Mouse (Mus musculus) liver, embryonic 14.5 days (tissue): Measurements from ENCODE around the gene Pde6h. TPM values are rescaled to one million over a fixed set of nuclear protein-coding genes. Genes with fewer than 3 reads are reported as not detected.
"Not testable (repeated sequence)": the region's sequence is repeated elsewhere in the genome, so short reads cannot be mapped to it uniquely, and the experiment has no call there.

Source experiments
- ATAC-seq: fragments of 200-750 bp; cut with Nextera tagmentation; 2 replicates; pipeline ENCODE4 v1.8.0; 2017; ENCODE audit warnings: moderate number of reproducible peaks, mild to moderate bottlenecking, moderate library complexity; ENCODE audit not compliant: insufficient read depth
- DNase-seq, 3 experiments: peaks; one replicate each; pipeline ENCODE4 v3.0.0-alpha.2; 2012 to 2013; ENCODE audit warnings: low read depth in 3 of 3, low spot score in 3 of 3
- H3K27ac ChIP-seq: fragments of 300-500 bp; sonication (generic); 2 replicates; pipeline ENCODE4 v1.5.1; 2014; ENCODE audit warnings: moderate library complexity, mild to moderate bottlenecking, control low read depth, inconsistent platforms
- H3K27me3 ChIP-seq: fragments of 300-500 bp; sonication (generic); 2 replicates; pipeline ENCODE4 v1.6.1; 2014; ENCODE audit warnings: mild to moderate bottlenecking, low read length, moderate library complexity; ENCODE audit not compliant: control insufficient read depth, insufficient read depth
- H3K36me3 ChIP-seq: fragments of 300-500 bp; sonication (generic); replicated peaks from 2 replicates; pipeline ENCODE4 v1.6.1; 2014; ENCODE audit warnings: low read depth; ENCODE audit not compliant: control insufficient read depth, insufficient read depth
- H3K4me1 ChIP-seq, 2 experiments: fragments of 200-500 bp in 1 of 2; fragments of 300-500 bp in 1 of 2; sonication (generic) in 1 of 2; replicated peaks; 2 replicates each; pipeline ENCODE4 v1.6.1; 2012 to 2014; ENCODE audit warnings: antibody characterized with exemption in 1 of 2, inconsistent platforms in 1 of 2, low read length in 1 of 2; ENCODE audit not compliant: control insufficient read depth in 2 of 2, insufficient read depth in 2 of 2
- H3K4me2 ChIP-seq: fragments of 300-500 bp; sonication (generic); 2 replicates; pipeline ENCODE4 v1.6.1; 2014; ENCODE audit warnings: low read depth, mild to moderate bottlenecking, control low read depth, moderate library complexity
- H3K4me3 ChIP-seq, 2 experiments: fragments of 200-500 bp in 1 of 2; fragments of 300-500 bp in 1 of 2; sonication (generic) in 1 of 2; 2 replicates each; pipeline ENCODE4 v1.5.1; 2012 to 2014; ENCODE audit warnings: low read depth in 2 of 2, low read length in 2 of 2, mild to moderate bottlenecking in 2 of 2, control low read depth in 1 of 2, inconsistent platforms in 1 of 2, moderate library complexity in 1 of 2; ENCODE audit not compliant: insufficient read depth in 1 of 2
- H3K9ac ChIP-seq: fragments of 300-500 bp; sonication (generic); replicated peaks from 2 replicates; pipeline ENCODE4 v1.6.1; 2014; ENCODE audit warnings: mild to moderate bottlenecking, control low read depth, moderate library complexity
- H3K9me3 ChIP-seq: fragments of 300-500 bp; sonication (generic); 2 replicates; pipeline ENCODE4 v1.6.1; 2016; ENCODE audit warnings: low read length, mixed read lengths; ENCODE audit not compliant: control insufficient read depth
- CTCF ChIP-seq: IDR thresholded peaks from 2 replicates; pipeline ENCODE4 v1.5.1; 2016; ENCODE audit warnings: antibody characterized with exemption, low read depth, control low read depth
- EP300 ChIP-seq: IDR thresholded peaks from 2 replicates; pipeline ENCODE4 v1.6.1; 2016; ENCODE audit warnings: antibody characterized with exemption, low read depth
- WGBS: fragments of 180-500 bp; shearing (Covaris S2); extraction: QIAGEN DNeasy Blood & Tissue Kit; methylation state at CpG from one replicate; pipeline ENCODE4 v1.1.7; 2014; ENCODE audit not compliant: insufficient replicate concordance; 5-methylcytosine and 5-hydroxymethylcytosine counted together
- polyA plus RNA-seq, 2 experiments: library from polyadenylated mRNA; depleted of rRNA in 1 of 2; stranded (reverse) in 1 of 2; unstranded in 1 of 2; fragments of >200 nt; fragmentation: Nextera tagmentation in 1 of 2; extraction: Ambion mirVana in 1 of 2; gene quantifications; 2 replicates each; pipeline versions ENCODE4 v1.2.1 to v1.2.3; 2012 to 2014

Gene Pde6h
- polyA plus RNA-seq, 2 experiments: 0.01 TPM; not detected in 1

DNA sequence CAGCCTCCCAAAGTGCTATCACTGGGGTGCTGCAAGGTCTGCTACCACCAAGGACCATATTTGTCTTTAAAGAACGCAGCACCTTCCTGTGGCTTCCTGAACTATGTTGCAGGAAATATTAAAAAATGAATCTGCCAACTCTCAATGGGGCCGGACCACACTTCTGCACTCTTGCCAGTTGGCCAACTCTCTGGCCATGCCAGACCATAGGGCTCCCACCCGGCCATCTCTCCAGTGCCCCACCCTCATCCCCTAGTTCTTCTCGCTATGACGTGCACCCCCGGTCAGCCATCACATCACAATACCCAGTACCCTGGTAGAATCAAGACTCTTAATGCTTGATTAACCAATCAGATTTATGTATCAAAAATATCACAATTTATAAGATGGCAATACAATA is 39.7 kb upstream of the Pde6h start:
- WGBS: 70% methylated on average over 6 of the region's 6 CpGs
- no peak overlapping the region for H3K4me3 ChIP-seq

DNA sequence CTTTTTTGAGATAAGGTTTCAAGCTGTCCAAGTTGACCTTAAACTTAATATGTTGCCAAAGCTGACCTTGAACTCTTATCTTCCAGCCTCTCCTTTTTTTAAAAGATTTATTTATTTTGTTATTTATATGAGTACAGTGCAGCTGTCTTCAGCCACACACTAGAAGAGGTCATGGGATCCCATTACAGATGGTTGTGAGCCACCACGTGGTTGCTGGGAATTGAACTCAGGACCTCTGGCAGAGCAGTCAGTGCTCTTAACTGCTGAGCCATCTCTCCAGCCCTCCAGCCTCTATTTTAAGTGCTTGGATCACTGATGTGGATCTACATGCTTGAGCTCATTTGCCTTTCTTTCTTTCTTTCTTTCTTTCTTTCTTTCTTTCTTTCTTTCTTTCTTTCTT is 38.9 kb upstream of the Pde6h start:
- not testable (repeated sequence) for H3K4me1 ChIP-seq, H3K4me3 ChIP-seq, H3K27ac ChIP-seq, H3K9ac ChIP-seq, H3K9me3 ChIP-seq, H3K4me2 ChIP-seq, DNase-seq, H3K27me3 ChIP-seq, H3K36me3 ChIP-seq, ATAC-seq
- WGBS: 36% methylated on average over 1 of the region's 1 CpGs

More for the DNA sequence above, 39.7 kb upstream of the Pde6h start:
- Histone ChIP-seq H3K4me2 (no peak overlapping the region), H3K9ac (no peak overlapping the region), H3K27ac (no peak overlapping the region), H3K9me3 (no peaks in the 10 kb centered on the region), H3K36me3 (no peaks in the 10 kb centered on the region), H3K4me1 (no peaks in the 10 kb centered on the region; a peak in 1 of 4 replicates), H3K27me3 (no peaks in the 10 kb centered on the region)
- TF ChIP-seq EP300 (no peak), CTCF (no peak)
- DNase-seq (no peak), ATAC-seq (no peak)

DNA sequence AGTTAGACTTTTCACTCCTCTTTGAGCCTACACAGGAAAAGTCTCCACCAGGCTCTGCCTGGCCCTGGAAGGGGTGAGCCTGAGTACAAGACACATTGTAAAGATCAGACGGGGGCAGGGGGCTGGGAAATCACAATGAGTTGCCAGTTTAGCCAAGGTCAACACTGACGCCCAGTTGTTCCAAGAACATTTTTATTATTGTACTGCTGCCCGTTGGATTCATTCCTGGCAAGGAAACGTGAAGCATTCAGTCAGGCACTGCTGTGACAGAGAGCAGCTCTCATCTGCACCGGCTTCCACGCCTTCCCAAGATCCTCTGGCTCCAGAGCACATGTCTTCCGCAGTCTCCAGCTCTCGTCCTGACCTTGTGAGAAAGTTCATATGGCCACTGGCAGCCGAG is 35.8 kb upstream of the Pde6h start:
- DNase-seq: no peak
- Histone ChIP-seq H3K4me2 (no peak overlapping the region), H3K9me3 (no peaks in the 10 kb centered on the region), H3K9ac (no peak overlapping the region), H3K4me3 (no peak overlapping the region), H3K4me1 (peaks cover 0 to 7% of the 10 kb centered on the region in 2 experiments; a peak in 2 of 4 replicates), H3K36me3 (no peaks in the 10 kb centered on the region), H3K27ac (no peak overlapping the region), H3K27me3 (no peaks in the 10 kb centered on the region)
- no peak for ATAC-seq
- WGBS: 65% methylated on average over 9 of the region's 9 CpGs
- TF ChIP-seq EP300 (no peak), CTCF (no peak)

GRCm38 (mm10) chr6:136889067-136889466 is 34.6 kb upstream of the Pde6h start:
- H3K4me1 ChIP-seq: peaks cover 0 to 7% of the 10 kb centered on the region in 2 experiments; a peak in 2 of 4 replicates
- DNase-seq: no peak
- no peak overlapping the region for H3K4me3 ChIP-seq
- no peak overlapping the region for H3K27ac ChIP-seq
- no peaks in the 10 kb centered on the region for H3K36me3 ChIP-seq
- H3K4me2 ChIP-seq: no peak overlapping the region
- no peaks in the 10 kb centered on the region for H3K9me3 ChIP-seq
- H3K9ac ChIP-seq: no peak overlapping the region
- no peaks in the 10 kb centered on the region for H3K27me3 ChIP-seq
- TF ChIP-seq EP300 (no peak), CTCF (no peak)
- 77% methylated on average over 6 of the region's 6 CpGs for whole genome bisulfite sequencing
- ATAC-seq: no peak

GRCm38 (mm10) chr6:136889554-136889953 is 34.1 kb upstream of the Pde6h start:
- H3K9ac ChIP-seq: no peak overlapping the region
- H3K4me1 ChIP-seq: peaks cover 0 to 7% of the 10 kb centered on the region in 2 experiments; a peak in 2 of 4 replicates
- WGBS: 71% methylated on average over 6 of the region's 6 CpGs
- H3K27me3 ChIP-seq: no peaks in the 10 kb centered on the region
- DNase-seq (no peak), ATAC-seq (no peak)
- no peaks in the 10 kb centered on the region for H3K36me3 ChIP-seq
- H3K9me3 ChIP-seq: no peaks in the 10 kb centered on the region
- TF ChIP-seq CTCF (no peak), EP300 (no peak)
- H3K4me3 ChIP-seq: no peak overlapping the region
- no peak overlapping the region for H3K27ac ChIP-seq
- no peak overlapping the region for H3K4me2 ChIP-seq
